Mouse (Mus musculus): Measurements from ENCODE around the gene Kcnh2.

- no peak for TF ChIP-seq CTCF (IDR thresholded peaks at IDR 0.05; ENCODE audit: low read depth)
- no peak for TF ChIP-seq EP300 (IDR thresholded peaks at IDR 0.05; ENCODE audit: low read depth)
Observed at GRCm38 (mm10) chr5:24364508-24364907, 13.1 kb upstream of the Kcnh2 start, which contains the start of gene Nos3.

Measured in liver, postnatal 0 days (tissue).